Mouse (Mus musculus) MEL (cell line): Measurements from ENCODE around the gene Zfp965.
"Not testable (repeated sequence)": the region's sequence is repeated elsewhere in the genome, so short reads cannot be mapped to it uniquely, and the experiment has no call there.

Source experiments
- CTCF ChIP-seq, 3 experiments: IDR thresholded peaks in 2 of 3; conservative IDR thresholded peaks in 1 of 3; 2 replicates each; pipeline ENCODE4 v1.5.1; 2011 to 2012; ENCODE audit warnings: low read length in 3 of 3, low read depth in 2 of 3, mild to moderate bottlenecking in 2 of 3, improper control_type of control experiment in 1 of 3, inconsistent platforms in 1 of 3, mixed read lengths in 1 of 3, moderate library complexity in 1 of 3; ENCODE audit not compliant: control insufficient read depth in 1 of 3, insufficient read depth in 1 of 3, poor library complexity in 1 of 3, severe bottlenecking in 1 of 3
- EP300 ChIP-seq, 2 experiments: IDR thresholded peaks; 2 replicates each; pipeline ENCODE4 v1.6.1; 2011; ENCODE audit warnings: improper control_type of control experiment in 2 of 2, low read length in 2 of 2, low read depth in 1 of 2, mild to moderate bottlenecking in 1 of 2
- GABPA ChIP-seq: IDR thresholded peaks from 2 replicates; pipeline ENCODE4 v1.6.1; 2012; ENCODE audit warnings: low read depth, mild to moderate bottlenecking, inconsistent platforms, low read length, improper control_type of control experiment, moderate library complexity
- JUND ChIP-seq: IDR thresholded peaks from 2 replicates; pipeline ENCODE4 v1.6.1; 2011; ENCODE audit warnings: low read depth, mild to moderate bottlenecking, improper control_type of control experiment, low read length
- NELFE ChIP-seq: IDR thresholded peaks from 2 replicates; pipeline ENCODE4 v1.6.1; 2011; ENCODE audit warnings: low read depth, low read length, improper control_type of control experiment
- POLR2A ChIP-seq, 2 experiments: IDR thresholded peaks; 2 replicates each; pipeline ENCODE4 v1.6.1; 2011 to 2012; ENCODE audit warnings: low read length in 2 of 2, mild to moderate bottlenecking in 2 of 2, control low read depth in 1 of 2, improper control_type of control experiment in 1 of 2, low read depth in 1 of 2, moderate library complexity in 1 of 2; ENCODE audit not compliant: control insufficient read depth in 1 of 2, insufficient read depth in 1 of 2, poor library complexity in 1 of 2
- RCOR1 ChIP-seq: IDR thresholded peaks from 2 replicates; pipeline ENCODE4 v1.6.1; 2012; ENCODE audit warnings: low read depth, mild to moderate bottlenecking, inconsistent platforms, low read length, improper control_type of control experiment
- TCF12 ChIP-seq: IDR thresholded peaks from 2 replicates; pipeline ENCODE4 v1.6.1; 2014; ENCODE audit warnings: low read depth, mild to moderate bottlenecking, inconsistent platforms, low read length, improper control_type of control experiment, moderate library complexity
- ZMIZ1 ChIP-seq: IDR thresholded peaks from 2 replicates; pipeline ENCODE4 v1.6.1; 2012; ENCODE audit warnings: low read depth, mild to moderate bottlenecking, inconsistent platforms, low read length, improper control_type of control experiment, moderate library complexity

- not testable (repeated sequence) for TF ChIP-seq TCF12; GABPA; CTCF (IDR thresholded peaks at IDR 0.05 in 2 of 3, conservative IDR thresholded peaks at IDR 0.05 in 1 of 3; ENCODE audit: control insufficient read depth in 1 of 3, insufficient read depth in 1 of 3, low read depth in 2 of 3, low read length in 3 of 3, poor library complexity in 1 of 3, severe bottlenecking in 1 of 3); RCOR1; ZMIZ1; EP300 (IDR thresholded peaks at IDR 0.05; ENCODE audit: low read depth in 1 of 2, low read length in 2 of 2); JUND; NELFE; POLR2A (IDR thresholded peaks at IDR 0.05; ENCODE audit: control insufficient read depth in 1 of 2, insufficient read depth in 1 of 2, low read depth in 1 of 2, low read length in 2 of 2, poor library complexity in 1 of 2)
These were observed at the start of gene Zfp965 for GRCm38 (mm10) chr2:175469685-175470084.
